Mouse (Mus musculus) MEL (cell line): ENCODE measurements around the gene Slc17a6.

Experiments
- BHLHE40 ChIP-seq: IDR thresholded peaks from 2 replicates; pipeline ENCODE4 v1.6.1; 2012; ENCODE audit warnings: low read depth, mild to moderate bottlenecking, inconsistent platforms, low read length, improper control_type of control experiment, borderline replicate concordance
- CHD2 ChIP-seq: IDR thresholded peaks from 2 replicates; pipeline ENCODE4 v1.6.1; 2011; ENCODE audit warnings: low read length, improper control_type of control experiment
- CTCF ChIP-seq, 3 experiments: IDR thresholded peaks in 2 of 3; conservative IDR thresholded peaks in 1 of 3; 2 replicates each; pipeline ENCODE4 v1.5.1; 2011 to 2012; ENCODE audit warnings: low read length in 3 of 3, low read depth in 2 of 3, mild to moderate bottlenecking in 2 of 3, improper control_type of control experiment in 1 of 3, inconsistent platforms in 1 of 3, mixed read lengths in 1 of 3, moderate library complexity in 1 of 3; ENCODE audit not compliant: control insufficient read depth in 1 of 3, insufficient read depth in 1 of 3, poor library complexity in 1 of 3, severe bottlenecking in 1 of 3
- EP300 ChIP-seq, 2 experiments: IDR thresholded peaks; 2 replicates each; pipeline ENCODE4 v1.6.1; 2011; ENCODE audit warnings: improper control_type of control experiment in 2 of 2, low read length in 2 of 2, low read depth in 1 of 2, mild to moderate bottlenecking in 1 of 2
- GABPA ChIP-seq: IDR thresholded peaks from 2 replicates; pipeline ENCODE4 v1.6.1; 2012; ENCODE audit warnings: low read depth, mild to moderate bottlenecking, inconsistent platforms, low read length, improper control_type of control experiment, moderate library complexity
- JUND ChIP-seq: IDR thresholded peaks from 2 replicates; pipeline ENCODE4 v1.6.1; 2011; ENCODE audit warnings: low read depth, mild to moderate bottlenecking, improper control_type of control experiment, low read length
- MAX ChIP-seq: IDR thresholded peaks from 2 replicates; pipeline ENCODE4 v1.6.1; 2011; ENCODE audit warnings: low read length, improper control_type of control experiment
- POLR2A ChIP-seq, 2 experiments: IDR thresholded peaks; 2 replicates each; pipeline ENCODE4 v1.6.1; 2011 to 2012; ENCODE audit warnings: low read length in 2 of 2, mild to moderate bottlenecking in 2 of 2, control low read depth in 1 of 2, improper control_type of control experiment in 1 of 2, low read depth in 1 of 2, moderate library complexity in 1 of 2; ENCODE audit not compliant: control insufficient read depth in 1 of 2, insufficient read depth in 1 of 2, poor library complexity in 1 of 2
- SIN3A ChIP-seq: IDR thresholded peaks from 2 replicates; pipeline ENCODE4 v1.6.1; 2012; ENCODE audit warnings: low read length, improper control_type of control experiment, inconsistent platforms
- USF2 ChIP-seq, 2 experiments: IDR thresholded peaks; 2 replicates each; pipeline ENCODE4 v1.6.1; 2011 to 2012; ENCODE audit warnings: improper control_type of control experiment in 2 of 2, low read length in 2 of 2, borderline replicate concordance in 1 of 2, inconsistent platforms in 1 of 2, low read depth in 1 of 2, mild to moderate bottlenecking in 1 of 2; ENCODE audit not compliant: insufficient read depth in 1 of 2
- ZNF384 ChIP-seq: IDR thresholded peaks from 2 replicates; pipeline ENCODE4 v1.6.1; 2012; ENCODE audit warnings: low read depth, mild to moderate bottlenecking, inconsistent platforms, low read length, improper control_type of control experiment

GRCm38 (mm10) chr7:51632543-51633229 lies 10.9 kb downstream of the Slc17a6 start:
- TF ChIP-seq SIN3A = no peak
- TF ChIP-seq GABPA = no peak
- no peak for TF ChIP-seq ZNF384
- no peak for TF ChIP-seq CTCF (IDR thresholded peaks at IDR 0.05 in 2 of 3, conservative IDR thresholded peaks at IDR 0.05 in 1 of 3; ENCODE audit: control insufficient read depth in 1 of 3, insufficient read depth in 1 of 3, low read depth in 2 of 3, low read length in 3 of 3, poor library complexity in 1 of 3, severe bottlenecking in 1 of 3)
- TF ChIP-seq EP300 (IDR thresholded peaks at IDR 0.05; ENCODE audit: low read depth in 1 of 2, low read length in 2 of 2) = no peak
- no peak for TF ChIP-seq BHLHE40
- TF ChIP-seq POLR2A (IDR thresholded peaks at IDR 0.05; ENCODE audit: control insufficient read depth in 1 of 2, insufficient read depth in 1 of 2, low read depth in 1 of 2, low read length in 2 of 2, poor library complexity in 1 of 2) = no peak
- TF ChIP-seq USF2 (IDR thresholded peaks at IDR 0.05; ENCODE audit: borderline replicate concordance in 1 of 2, insufficient read depth in 1 of 2, low read depth in 1 of 2, low read length in 2 of 2) = no peak
- no peak for TF ChIP-seq JUND
- no peak for TF ChIP-seq MAX
- TF ChIP-seq CHD2 = no peak
